Mouse (Mus musculus) ES-E14 (cell line): ENCODE data around the gene Gh. TPM values are rescaled to one million over a fixed set of nuclear protein-coding genes. Genes with fewer than 3 reads are reported as not detected.

Experiments
- DNase-seq: peaks from one replicate; pipeline ENCODE4 v3.0.0-alpha.2; 2013; ENCODE audit warnings: low read depth, low spot score
- H3K27ac ChIP-seq: 2 replicates; pipeline ENCODE4 v1.5.1; 2012; ENCODE audit warnings: low read depth, mild to moderate bottlenecking, low read length, moderate library complexity, mixed read lengths; ENCODE audit not compliant: poor library complexity, insufficient read depth, severe bottlenecking
- H3K36me3 ChIP-seq: 2 replicates; pipeline ENCODE4 v1.6.1; 2012; ENCODE audit warnings: mild to moderate bottlenecking, low read length, moderate library complexity, mixed read lengths; ENCODE audit not compliant: control insufficient read depth, poor library complexity, insufficient read depth, severe bottlenecking
- H3K4me1 ChIP-seq, 2 experiments: fragments of 150-350 bp in 1 of 2; sonication (generic) in 1 of 2; 2 replicates each; pipeline ENCODE4 v1.6.1; 2012; ENCODE audit warnings: low read length in 2 of 2, mild to moderate bottlenecking in 1 of 2, mixed read lengths in 1 of 2; ENCODE audit not compliant: control insufficient read depth in 2 of 2, insufficient read depth in 2 of 2, poor library complexity in 1 of 2
- H3K4me3 ChIP-seq, 2 experiments: fragments of 150-350 bp in 1 of 2; sonication (generic) in 1 of 2; 2 replicates each; pipeline ENCODE4 v1.5.1; 2012; ENCODE audit warnings: low read length in 2 of 2, low read depth in 1 of 2, mild to moderate bottlenecking in 1 of 2, mixed read lengths in 1 of 2; ENCODE audit not compliant: insufficient read depth in 1 of 2, poor library complexity in 1 of 2, severe bottlenecking in 1 of 2
- H3K9ac ChIP-seq: 2 replicates; pipeline ENCODE4 v1.6.1; 2012; ENCODE audit warnings: low read depth, mild to moderate bottlenecking, low read length, mixed read lengths; ENCODE audit not compliant: poor library complexity, insufficient read depth, severe bottlenecking
- H3K9me3 ChIP-seq: fragments of 150-350 bp; sonication (generic); 2 replicates; pipeline ENCODE4 v1.6.1; 2012; ENCODE audit warnings: low read depth, mild to moderate bottlenecking, low read length; ENCODE audit not compliant: control insufficient read depth, insufficient read depth
- CHD2 ChIP-seq: IDR thresholded peaks from 2 replicates; pipeline ENCODE4 v1.6.1; 2014; ENCODE audit warnings: mild to moderate bottlenecking, low read depth, low read length, inconsistent platforms
- HCFC1 ChIP-seq: IDR thresholded peaks from 2 replicates; pipeline ENCODE4 v1.6.1; 2012; ENCODE audit warnings: low read length, inconsistent platforms, borderline replicate concordance; ENCODE audit not compliant: insufficient read depth
- MAFK ChIP-seq: IDR thresholded peaks from 2 replicates; pipeline ENCODE4 v1.6.1; 2014; ENCODE audit warnings: mild to moderate bottlenecking, low read depth, low read length, inconsistent platforms; ENCODE audit not compliant: insufficient read depth
- ZC3H11A ChIP-seq: IDR thresholded peaks from 2 replicates; pipeline ENCODE4 v1.6.1; 2012; ENCODE audit warnings: low read depth, mild to moderate bottlenecking, inconsistent platforms, low read length, borderline replicate concordance
- ZNF384 ChIP-seq: IDR thresholded peaks from 2 replicates; pipeline ENCODE4 v1.6.1; 2012; ENCODE audit warnings: low read depth, low read length, inconsistent platforms
- in situ Hi-C, 2 experiments: fragments of 600-800 bp; cut with MboI; formaldehyde crosslinking; loops; one replicate each; pipeline ENCODE4 v1.15.1; 2025; ENCODE audit warnings: low sequenced_read_pairs in 2 of 2, inconsistent platforms in 1 of 2; ENCODE audit not compliant: unreplicated experiment in 2 of 2
- total RNA-seq: library from RNA; depleted of rRNA; stranded (reverse); fragments of 300-350 nt; gene quantifications from 2 replicates; pipeline ENCODE4 v1.2.3, GENCODE M21; 2012

The Gh gene
- total RNA-seq, 1 experiment: not detected

DNA sequence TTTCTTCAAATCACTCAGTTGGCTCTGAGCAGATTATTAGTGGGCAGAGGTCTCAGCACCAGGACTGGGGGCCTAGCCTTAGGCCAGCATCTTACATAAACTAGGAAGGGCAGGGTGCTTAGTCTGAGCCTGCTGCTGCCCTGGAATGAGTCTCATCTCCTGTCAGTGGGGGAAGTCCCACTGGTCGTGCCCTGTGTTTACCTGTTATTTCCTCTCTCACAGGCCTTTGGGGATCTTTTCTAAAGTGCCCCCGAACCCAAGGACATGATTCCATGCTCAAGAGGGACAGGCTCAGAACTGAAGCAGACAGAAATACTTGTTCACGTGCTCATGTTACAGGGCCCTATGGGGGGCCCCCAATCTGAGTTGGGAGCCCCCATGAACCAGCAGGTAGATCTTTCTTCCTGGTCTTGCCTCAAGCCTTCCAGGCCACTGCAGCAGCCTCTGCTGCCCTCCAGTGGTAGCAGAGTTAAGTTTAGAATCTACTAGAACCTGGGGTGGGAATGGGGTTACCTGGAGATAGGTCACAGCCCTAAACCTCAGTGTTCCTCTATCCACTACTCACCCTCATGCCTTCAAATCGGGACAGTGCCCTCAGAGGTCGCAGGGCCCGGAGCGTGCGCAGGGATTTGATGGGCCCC lies 24.0 kb upstream of the Gh start:
- no peaks in the 10 kb centered on the region for H3K9me3 ChIP-seq
- no peak overlapping the region for H3K9ac ChIP-seq
- H3K4me1 ChIP-seq: peaks cover 0 to 5% of the 10 kb centered on the region in 2 experiments; a peak in 2 of 4 replicates
- no peak overlapping the region for H3K27ac ChIP-seq
- TF ChIP-seq ZNF384 (no peak), CHD2 (no peak), MAFK (no peak), HCFC1 (no peak), ZC3H11A (0 out of 2 replicates have a peak, but pooled peaks have one; percentile 14)
- in situ Hi-C loops: no loop called here
- no peak overlapping the region for H3K4me3 ChIP-seq
- H3K36me3 ChIP-seq: no peaks in the 10 kb centered on the region
- peak; percentile 44 for DNase-seq

DNA sequence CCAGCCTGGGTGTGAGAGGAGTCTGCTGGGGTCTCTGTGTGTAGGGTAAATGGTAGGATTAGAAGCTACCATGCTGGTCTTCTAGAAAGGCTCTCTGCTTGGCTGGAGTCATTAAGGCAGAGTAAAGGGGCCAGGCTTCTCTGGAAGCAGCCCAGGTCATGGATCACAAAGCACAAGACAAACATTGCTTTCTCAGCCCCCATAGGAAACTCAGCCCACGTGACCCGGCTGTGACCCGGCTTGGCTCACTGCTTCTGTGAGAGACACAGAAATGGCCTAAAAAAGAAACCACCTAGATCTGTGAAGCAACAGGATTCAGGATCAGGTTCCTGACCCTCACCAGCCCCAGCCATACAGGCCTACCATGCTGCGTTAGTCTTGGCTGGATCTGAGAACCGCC lies 23.2 kb upstream of the Gh start:
- H3K4me1 ChIP-seq: peaks cover 0 to 5% of the 10 kb centered on the region in 2 experiments; a peak in 2 of 4 replicates
- in situ Hi-C loops: no loop called here
- H3K4me3 ChIP-seq: no peak overlapping the region
- H3K9ac ChIP-seq: no peak overlapping the region
- no peaks in the 10 kb centered on the region for H3K36me3 ChIP-seq
- DNase-seq: no peak
- no peak overlapping the region for H3K27ac ChIP-seq
- TF ChIP-seq ZNF384 (no peak), MAFK (no peak), CHD2 (no peak), ZC3H11A (no peak), HCFC1 (no peak)
- no peaks in the 10 kb centered on the region for H3K9me3 ChIP-seq

- in situ Hi-C loops: no loop called here
- peaks cover 4 to 10% of the 10 kb centered on the region in 2 experiments; a peak in 3 of 4 replicates for H3K4me1 ChIP-seq
- H3K4me3 ChIP-seq: no peak overlapping the region
- TF ChIP-seq HCFC1: no peak
- no peaks in the 10 kb centered on the region for H3K9me3 ChIP-seq
- DNase-seq: no peak
- no peak overlapping the region for H3K9ac ChIP-seq
- H3K36me3 ChIP-seq: no peaks in the 10 kb centered on the region
- H3K27ac ChIP-seq: no peak overlapping the region
Measured at GRCm38 (mm10) chr11:106318406-106319366, 17.0 kb upstream of the Gh start.

GRCm38 (mm10) chr11:106317801-106318200 lies 16.1 kb upstream of the Gh start:
- TF ChIP-seq ZNF384 (no peak), MAFK (no peak), HCFC1 (no peak), CHD2 (no peak), ZC3H11A (no peak)
- no peak for DNase-seq
- peaks cover 4 to 15% of the 10 kb centered on the region in 2 experiments; a peak in 3 of 4 replicates for H3K4me1 ChIP-seq
- no peak overlapping the region for H3K9ac ChIP-seq
- in situ Hi-C loops: no loop called here
- no peak overlapping the region for H3K27ac ChIP-seq
- H3K9me3 ChIP-seq: no peaks in the 10 kb centered on the region
- H3K36me3 ChIP-seq: no peaks in the 10 kb centered on the region
- H3K4me3 ChIP-seq: no peak overlapping the region
